Mouse (Mus musculus) macrophage (primary cell): ENCODE results near the gene Tyro3. TPM values are rescaled to one million over a fixed set of nuclear protein-coding genes. Genes with fewer than 3 reads are reported as not detected.

Source experiments
- H3K27ac ChIP-seq: fragments of 350-480 bp; formaldehyde crosslinking; 2 replicates; pipeline ENCODE4 v1.9.0; 2021
- H3K36me3 ChIP-seq: fragments of 350-480 bp; formaldehyde crosslinking; 2 replicates; pipeline ENCODE4 v1.9.0; 2021; ENCODE audit errors: inconsistent target
- H3K4me3 ChIP-seq: fragments of 350-480 bp; formaldehyde crosslinking; 2 replicates; pipeline ENCODE4 v1.9.0; 2021; ENCODE audit errors: inconsistent target
- H3K79me2 ChIP-seq: fragments of 350-480 bp; formaldehyde crosslinking; 2 replicates; pipeline ENCODE4 v1.9.0; 2021; ENCODE audit errors: inconsistent target
- WGBS: methylation state at CpG from one replicate; pipeline ENCODE4 v1.1.7; 2026; ENCODE audit warnings: inconsistent platforms; ENCODE audit not compliant: missing documents; 5-methylcytosine and 5-hydroxymethylcytosine counted together
- polyA plus RNA-seq: library from polyadenylated mRNA; stranded (reverse); fragments of 250-400 nt; gene quantifications from 3 replicates; pipeline ENCODE4 v1.2.4, GENCODE M21; 2018; ENCODE audit warnings: inconsistent platforms
- total RNA-seq, 78 experiments: library from RNA; depleted of rRNA; stranded (reverse); fragments of 250-400 nt; gene quantifications; 1 replicate in 9 of 78; 2 replicates in 24 of 78; 3 replicates in 43 of 78; 4 replicates in 2 of 78; pipeline ENCODE4 v1.2.4; 2018; ENCODE audit warnings: inconsistent platforms in 56 of 78

The Tyro3 gene
- 1 to 10 TPM in 6 of 26 experiments, under 1 TPM in 8, not detected in 12; 0.19 to 5.6 (median 0.84) TPM for total RNA-seq (2018; cell fraction: chromatin; rRNA removed)
- 1 to 10 TPM in 4 of 26 experiments, under 1 TPM in 19, not detected in 3; 0.03 to 1.2 (median 0.61) TPM for total RNA-seq (2018; cell fraction: cytosol; rRNA removed)
- 1 to 10 TPM in 7 of 26 experiments, under 1 TPM in 9, not detected in 10; 0.14 to 4.9 (median 0.86) TPM for total RNA-seq (2018; cell fraction: nucleus; rRNA removed)
- 0.25 to 0.93 TPM (median 0.48 TPM) in 3 replicates for polyA plus RNA-seq

GRCm38 (mm10) chr2:119797279-119797783, at the start of gene Tyro3:
Gene Tyro3 (plus strand): TSS chr2:119797733.
- H3K79me2 ChIP-seq: no peaks in the 10 kb centered on the region
- no peaks in the 10 kb centered on the region for H3K36me3 ChIP-seq
- H3K27ac ChIP-seq: no peak within 1 kb of the TSS
- H3K4me3 ChIP-seq: no peak within 1 kb of the TSS
- WGBS: 88% methylated on average over 4 of the region's 5 CpGs

GRCm38 (mm10) chr2:119749260-119749659, 48.3 kb upstream of the Tyro3 start:
- WGBS: 95% methylated on average over 11 of the region's 13 CpGs
- H3K4me3 ChIP-seq: no peak overlapping the region
- no peak overlapping the region for H3K27ac ChIP-seq
- no peaks in the 10 kb centered on the region for H3K79me2 ChIP-seq
- no peaks in the 10 kb centered on the region for H3K36me3 ChIP-seq

- no peak overlapping the region for H3K4me3 ChIP-seq
- H3K27ac ChIP-seq: no peak overlapping the region
- H3K79me2 ChIP-seq: no peaks in the 10 kb centered on the region
- WGBS: 16% methylated on average over 19 of the region's 31 CpGs
- no peaks in the 10 kb centered on the region for H3K36me3 ChIP-seq
These were observed 39.9 kb upstream of the Tyro3 start for GRCm38 (mm10) chr2:119757601-119758100.

GRCm38 (mm10) chr2:119758101-119758843, 39.3 kb upstream of the Tyro3 start:
- Histone ChIP-seq H3K79me2 (no peaks in the 10 kb centered on the region), H3K36me3 (no peaks in the 10 kb centered on the region), H3K4me3 (no peak overlapping the region), H3K27ac (no peak overlapping the region)
- 1% methylated on average over 74 of the region's 77 CpGs for WGBS

GRCm38 (mm10) chr2:119758844-119759835, 38.4 kb upstream of the Tyro3 start:
- Histone ChIP-seq H3K79me2 (no peaks in the 10 kb centered on the region), H3K36me3 (no peaks in the 10 kb centered on the region; the same call in 1 of the 2 replicates), H3K4me3 (no peak overlapping the region), H3K27ac (no peak overlapping the region)
- 12% methylated on average over 35 of the region's 44 CpGs for WGBS

- WGBS: 41% methylated on average over 9 of the region's 9 CpGs
- Histone ChIP-seq H3K79me2 (no peaks in the 10 kb centered on the region), H3K4me3 (no peak within 1 kb of the TSS), H3K27ac (no peak within 1 kb of the TSS), H3K36me3 (no peaks in the 10 kb centered on the region; the same call in 1 of the 2 replicates)
These were observed 37.3 kb upstream of the Tyro3 start, which contains the start of gene Ltk for GRCm38 (mm10) chr2:119760251-119760650. Gene Ltk (minus strand): TSS chr2:119760431.

GRCm38 (mm10) chr2:119762276-119762675, 35.3 kb upstream of the Tyro3 start:
- WGBS: 56% methylated on average over 1 of the region's 1 CpGs
- Histone ChIP-seq H3K36me3 (peaks cover under 1% of the 10 kb centered on the region; the same call in 1 of the 2 replicates), H3K79me2 (no peaks in the 10 kb centered on the region), H3K27ac (no peak overlapping the region), H3K4me3 (no peak overlapping the region)

GRCm38 (mm10) chr2:119763924-119764323, 33.6 kb upstream of the Tyro3 start:
- no peaks in the 10 kb centered on the region for H3K79me2 ChIP-seq
- 87% methylated on average over 4 of the region's 4 CpGs for WGBS
- H3K36me3 ChIP-seq: peaks cover 5% of the 10 kb centered on the region; the same call in 1 of the 2 replicates
- H3K27ac ChIP-seq: no peak overlapping the region
- H3K4me3 ChIP-seq: no peak overlapping the region

GRCm38 (mm10) chr2:119767246-119767645, 30.3 kb upstream of the Tyro3 start:
- Histone ChIP-seq H3K4me3 (no peak overlapping the region), H3K27ac (no peak overlapping the region), H3K79me2 (no peaks in the 10 kb centered on the region), H3K36me3 (peaks cover 29% of the 10 kb centered on the region; the same call in 1 of the 2 replicates)
- 96% methylated on average over 6 of the region's 6 CpGs for WGBS

GRCm38 (mm10) chr2:119787206-119787883, 10.2 kb upstream of the Tyro3 start, which contains the start of gene Rpap1:
Gene Rpap1 (minus strand): TSS chr2:119787537.
- Histone ChIP-seq H3K4me3 (peak within 1 kb of the TSS; percentile 84), H3K36me3 (peaks cover 7% of the 10 kb centered on the region; the same call in 1 of the 2 replicates), H3K79me2 (no peaks in the 10 kb centered on the region; the same call in 1 of the 2 replicates), H3K27ac (0 out of 2 replicates have a peak within 1 kb of the TSS, but pooled peaks have one; percentile 21)
- 2% methylated on average over 44 of the region's 44 CpGs for WGBS

- Histone ChIP-seq H3K4me3 (no peak overlapping the region), H3K27ac (no peak overlapping the region), H3K36me3 (no peaks in the 10 kb centered on the region), H3K79me2 (no peaks in the 10 kb centered on the region; the same call in 1 of the 2 replicates)
- 97% methylated on average over 2 of the region's 2 CpGs for WGBS
These were observed 7.5 kb upstream of the Tyro3 start for GRCm38 (mm10) chr2:119789996-119790395.

- WGBS: 13% methylated on average over 13 of the region's 13 CpGs
- H3K4me3 ChIP-seq: no peak overlapping the region
These were observed 854 bp downstream of the Tyro3 start for GRCm38 (mm10) chr2:119798246-119798927.

More at GRCm38 (mm10) chr2:119798246-119798927, 854 bp downstream of the Tyro3 start:
- H3K36me3 ChIP-seq: no peaks in the 10 kb centered on the region
- H3K79me2 ChIP-seq: no peaks in the 10 kb centered on the region
- no peak overlapping the region for H3K27ac ChIP-seq
